Mouse (Mus musculus) naive thymus-derived CD4-positive, alpha-beta T cell, adult 2 months (primary cell): ENCODE measurements around the gene Pfdn6.
"Not testable (repeated sequence)": the region's sequence is repeated elsewhere in the genome, so short reads cannot be mapped to it uniquely, and the experiment has no call there.

ENCODE experiments used
- DNase-seq: peaks from one replicate; pipeline ENCODE4 v3.0.0-alpha.2; 2011; ENCODE audit warnings: low read depth

Pfdn6 gene

DNA sequence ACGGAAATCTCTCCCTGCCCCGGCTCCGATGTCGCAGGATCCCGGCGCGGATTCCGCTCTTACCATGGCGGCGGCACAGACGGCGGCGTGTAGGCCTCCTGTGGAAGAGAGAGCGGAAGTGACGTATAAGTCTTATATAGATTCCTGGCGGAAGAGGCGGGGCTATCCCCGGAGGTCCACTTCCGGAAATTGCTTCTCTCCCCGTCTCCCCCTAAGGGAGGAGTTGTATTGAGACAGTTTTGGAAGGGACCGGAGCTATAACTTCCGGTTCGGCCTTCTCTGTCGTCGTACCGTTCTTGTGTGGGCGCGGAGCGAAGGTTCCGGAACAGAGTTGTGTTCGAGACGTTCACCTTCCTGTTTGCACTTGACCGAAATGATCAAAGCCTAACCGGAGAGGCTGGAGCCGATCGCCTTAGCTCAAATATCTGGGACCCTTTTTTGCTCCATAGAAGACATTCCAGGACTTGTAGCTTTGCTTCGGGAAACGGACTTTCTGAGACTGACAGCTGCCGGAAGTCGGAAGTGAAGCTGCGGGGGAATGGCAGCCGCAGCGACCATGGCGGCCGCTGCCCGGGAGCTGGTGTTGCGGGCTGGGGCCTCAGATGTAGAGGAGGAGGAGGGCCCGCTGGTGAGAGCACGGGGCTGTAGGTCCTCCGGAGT lies 15.5 kb upstream of the Pfdn6 start, which contains the start of the genes Vps52 and Rps18:
Vps52 (plus strand) TSS at position 258 of the 660 bp plus-strand sequence.
Rps18 (minus strand) TSS at position 447 of the 660 bp plus-strand sequence.
- peak; percentile 99 for DNase-seq

DNA sequence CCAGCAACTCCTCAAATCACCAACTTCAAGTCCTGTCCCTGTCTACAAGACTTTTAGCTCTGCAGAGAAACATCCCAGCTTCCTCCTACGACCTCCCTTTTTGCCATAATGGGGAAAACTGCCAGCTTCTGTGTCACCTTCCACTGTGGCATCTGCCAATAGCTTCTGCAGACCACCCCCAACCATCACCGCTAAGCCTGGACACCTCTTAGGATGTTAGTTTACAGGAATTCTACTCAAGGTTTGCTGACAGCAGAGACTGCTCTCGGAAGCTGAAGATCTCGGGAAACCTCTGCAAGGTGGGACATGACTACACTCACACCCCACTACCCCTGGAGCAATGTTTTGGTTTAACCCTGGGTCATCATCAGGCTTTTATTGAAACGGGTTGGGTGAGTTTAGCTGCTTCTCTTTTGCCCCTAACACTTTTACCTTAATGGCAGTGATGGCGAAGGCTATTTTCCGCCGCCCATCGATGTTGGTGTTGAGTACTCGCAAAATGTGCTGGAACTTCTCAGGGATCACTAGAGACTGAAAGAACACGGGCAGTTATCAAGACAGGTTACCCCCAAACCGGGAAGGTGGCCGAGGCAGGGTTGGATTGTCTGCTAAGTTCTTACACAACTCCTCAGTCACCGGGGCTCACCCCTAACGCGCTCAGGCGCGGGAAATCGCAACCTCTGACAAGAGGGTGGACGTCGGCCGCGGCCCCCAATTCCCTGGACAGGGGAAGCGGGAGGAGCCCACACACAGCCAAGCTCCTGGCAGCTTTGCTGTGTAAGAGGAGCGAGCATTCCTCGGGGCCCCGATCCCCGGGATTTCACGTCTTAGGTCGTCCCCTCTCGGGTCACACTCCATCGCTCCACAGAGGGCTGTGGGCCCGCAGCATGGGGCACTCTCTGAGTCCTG lies 14.8 kb upstream of the Pfdn6 start:
- no peak for DNase-seq

DNA sequence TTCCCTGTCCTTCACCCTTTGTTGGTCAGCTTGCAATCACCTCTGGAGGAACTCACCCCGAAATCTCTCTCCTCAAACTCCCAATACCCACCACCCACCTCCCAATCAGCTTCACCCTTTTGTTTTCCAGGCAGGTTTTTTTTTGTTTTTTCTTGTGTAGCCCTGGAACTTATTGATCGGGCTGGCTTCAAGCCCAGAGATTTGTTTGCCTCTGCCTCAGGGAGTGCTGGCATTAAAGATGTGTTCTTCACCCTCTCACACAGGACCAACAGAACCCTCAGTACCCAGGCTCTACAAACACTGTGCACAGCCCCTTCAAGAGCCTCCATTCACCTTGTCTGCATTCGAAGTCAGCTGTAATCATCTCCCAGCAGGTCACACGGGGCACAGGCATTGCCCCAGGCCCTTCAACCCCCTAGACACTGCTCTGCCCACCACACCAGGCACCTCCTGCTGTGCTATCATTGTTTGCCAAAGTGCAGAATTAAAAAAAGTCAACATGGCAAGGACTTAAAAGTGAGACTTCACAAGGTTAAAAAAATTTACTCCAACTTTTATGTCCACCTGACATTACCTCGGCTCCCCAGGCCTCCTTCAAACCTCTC lies 13.9 kb upstream of the Pfdn6 start:
- no peak for DNase-seq

DNA sequence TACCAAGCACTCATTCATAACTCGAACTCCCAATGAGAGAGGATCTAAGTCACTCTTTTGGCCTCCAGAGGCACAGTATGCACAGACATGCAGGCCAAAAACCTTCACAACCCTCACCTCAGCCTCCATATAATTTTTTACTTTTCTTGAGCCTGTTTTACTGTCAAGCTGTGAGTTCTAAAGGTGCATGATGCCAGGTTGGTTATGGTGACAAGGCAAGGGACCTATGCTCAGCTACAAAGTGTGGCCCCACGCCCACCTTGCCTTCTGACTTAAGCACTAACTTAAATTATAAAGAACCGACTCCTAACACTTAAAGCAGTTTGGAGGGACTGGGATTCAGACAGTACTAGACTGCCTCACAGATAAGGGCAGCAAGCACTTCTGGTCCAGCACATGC lies 13.2 kb upstream of the Pfdn6 start:
- no peak for DNase-seq

DNA sequence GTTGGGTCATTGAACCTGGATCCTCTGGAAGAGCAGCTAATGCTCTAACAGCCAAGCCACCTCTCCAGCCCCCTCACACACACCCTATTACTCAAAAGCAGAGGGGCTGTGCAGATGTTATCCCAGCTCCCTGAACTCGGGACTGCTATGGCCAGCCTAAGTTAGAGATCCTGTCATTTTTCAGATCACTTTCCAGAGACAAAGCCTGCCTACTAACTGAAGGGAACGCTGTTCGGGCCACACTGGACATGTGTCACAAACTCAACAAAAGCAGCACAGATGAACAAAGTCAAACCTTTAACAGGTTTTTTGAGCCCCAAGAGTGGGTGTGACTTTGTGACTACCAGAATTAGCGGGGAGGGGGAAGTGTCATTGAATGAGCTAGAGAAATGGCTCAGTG lies 12.7 kb upstream of the Pfdn6 start:
- no peak for DNase-seq

DNA sequence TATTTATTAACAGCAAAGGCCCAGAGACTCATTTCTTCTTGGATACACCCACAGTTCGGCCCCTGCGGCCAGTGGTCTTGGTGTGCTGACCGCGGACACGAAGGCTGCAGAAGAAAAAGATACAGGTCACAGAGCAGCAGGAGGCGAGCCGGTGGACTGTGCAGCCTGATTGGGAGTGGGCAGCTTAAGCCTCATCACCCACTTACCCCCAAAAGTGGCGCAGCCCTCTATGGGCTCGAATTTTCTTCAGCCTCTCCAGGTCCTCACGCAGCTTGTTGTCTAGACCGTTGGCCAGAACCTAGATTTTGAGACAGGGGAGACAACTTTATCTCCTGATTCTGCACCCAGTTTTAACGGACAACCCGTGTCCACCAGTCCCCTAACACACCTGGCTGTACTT lies 11.9 kb upstream of the Pfdn6 start:
- DNase-seq: not testable (repeated sequence)

DNA sequence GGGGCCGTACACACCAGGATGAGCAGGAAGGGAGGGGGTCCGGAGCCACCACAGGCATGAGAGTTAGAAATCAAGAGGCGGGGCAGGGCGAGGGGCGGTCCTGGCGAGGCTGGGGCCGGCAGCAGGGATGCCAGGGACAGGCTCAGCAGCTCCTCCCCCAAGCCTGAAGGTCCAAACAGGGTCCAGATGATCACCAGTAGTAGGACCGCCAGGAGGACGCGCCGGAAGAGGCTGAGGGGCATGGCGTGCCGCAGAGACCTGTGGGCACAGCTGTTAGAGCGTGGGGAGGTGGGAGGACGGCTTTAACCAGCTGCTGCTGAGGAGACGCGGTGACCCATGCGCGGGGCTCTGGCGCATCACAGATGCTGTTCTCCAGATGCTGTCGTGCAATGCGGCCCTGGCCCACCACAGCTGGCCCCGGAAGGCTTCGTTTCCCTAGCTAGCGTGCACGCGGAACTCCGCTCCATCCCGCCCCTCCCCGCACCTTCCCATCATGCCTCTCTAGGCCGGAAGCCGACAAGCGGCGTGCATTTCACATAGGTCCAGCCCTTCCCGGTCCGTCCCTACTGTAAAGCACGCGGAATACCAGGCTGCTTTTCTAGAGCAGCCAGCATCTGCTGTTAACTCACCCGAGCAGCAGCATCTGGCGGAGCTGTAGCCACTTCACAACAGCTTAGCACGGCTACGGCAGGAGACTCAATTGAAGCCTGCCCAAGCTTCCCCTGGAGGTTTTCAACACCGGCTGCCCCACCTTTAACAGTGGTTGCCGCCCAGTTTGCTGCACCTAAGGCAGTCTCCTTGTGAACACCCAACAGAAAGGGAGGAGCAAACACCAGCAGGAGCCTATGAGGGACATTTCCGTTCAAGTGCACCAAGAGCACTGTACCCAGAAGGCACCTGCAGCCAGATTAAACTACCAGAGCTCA lies 11.1 kb upstream of the Pfdn6 start, which contains the start of gene B3galt4:
B3galt4 (minus strand) TSS at position 468 of the 926 bp plus-strand sequence.
- peak; percentile 88 for DNase-seq

DNA sequence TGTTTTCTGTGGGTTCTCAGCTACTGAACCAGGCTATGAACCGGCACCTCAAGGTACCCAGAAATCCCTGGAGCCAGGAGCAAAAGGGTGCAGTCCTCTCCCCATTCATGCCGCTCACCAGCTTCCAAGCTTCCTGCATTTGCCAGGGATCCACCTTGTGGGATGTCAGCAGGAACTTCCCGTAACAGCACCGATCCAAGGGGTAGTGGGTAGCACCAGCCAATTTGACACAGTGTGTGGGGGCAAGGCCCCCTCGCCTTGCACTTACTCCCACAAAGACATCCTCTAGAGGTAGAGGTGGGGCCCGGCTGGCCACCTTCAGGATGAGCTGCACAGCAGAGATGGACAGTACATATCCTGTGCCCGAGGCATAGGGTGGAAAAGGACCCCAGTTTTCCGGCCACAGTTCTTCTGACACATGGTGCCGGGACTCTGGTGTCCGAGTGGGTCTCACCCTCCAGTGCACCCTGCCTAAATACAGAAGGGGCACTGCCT lies 10.0 kb upstream of the Pfdn6 start:
- DNase-seq: no peak

DNA sequence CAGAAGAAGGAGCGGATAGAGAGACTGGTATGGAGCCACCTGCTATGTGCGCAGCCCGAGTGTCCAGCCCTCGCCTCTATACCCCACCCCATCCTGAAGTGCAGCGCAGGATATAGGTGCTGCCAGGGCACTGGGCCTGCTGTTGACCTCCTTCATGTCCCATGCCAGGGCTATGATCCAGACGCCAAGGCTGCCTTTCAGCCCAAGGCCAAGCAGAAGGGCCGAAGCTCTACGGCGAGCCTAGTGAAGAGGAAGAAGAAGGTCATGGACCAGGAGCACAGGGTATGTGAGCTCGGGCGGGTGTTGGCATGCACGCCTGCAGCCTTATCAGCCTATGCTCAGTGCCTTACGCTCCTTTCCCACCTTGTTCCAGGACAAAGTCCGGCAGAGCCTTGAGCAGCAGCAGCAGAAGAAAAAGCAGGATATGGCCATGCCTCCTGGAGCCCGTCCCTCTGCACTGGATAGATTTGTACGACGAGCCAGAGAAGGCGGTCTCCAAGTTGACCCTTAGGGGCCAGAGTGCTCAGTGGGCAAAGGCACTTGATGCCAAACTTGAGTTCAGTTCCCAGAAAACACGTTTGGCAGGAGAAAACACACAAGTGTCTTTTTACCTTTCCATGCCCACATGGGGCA lies 8.9 kb upstream of the Pfdn6 start:
- DNase-seq: no peak

DNA sequence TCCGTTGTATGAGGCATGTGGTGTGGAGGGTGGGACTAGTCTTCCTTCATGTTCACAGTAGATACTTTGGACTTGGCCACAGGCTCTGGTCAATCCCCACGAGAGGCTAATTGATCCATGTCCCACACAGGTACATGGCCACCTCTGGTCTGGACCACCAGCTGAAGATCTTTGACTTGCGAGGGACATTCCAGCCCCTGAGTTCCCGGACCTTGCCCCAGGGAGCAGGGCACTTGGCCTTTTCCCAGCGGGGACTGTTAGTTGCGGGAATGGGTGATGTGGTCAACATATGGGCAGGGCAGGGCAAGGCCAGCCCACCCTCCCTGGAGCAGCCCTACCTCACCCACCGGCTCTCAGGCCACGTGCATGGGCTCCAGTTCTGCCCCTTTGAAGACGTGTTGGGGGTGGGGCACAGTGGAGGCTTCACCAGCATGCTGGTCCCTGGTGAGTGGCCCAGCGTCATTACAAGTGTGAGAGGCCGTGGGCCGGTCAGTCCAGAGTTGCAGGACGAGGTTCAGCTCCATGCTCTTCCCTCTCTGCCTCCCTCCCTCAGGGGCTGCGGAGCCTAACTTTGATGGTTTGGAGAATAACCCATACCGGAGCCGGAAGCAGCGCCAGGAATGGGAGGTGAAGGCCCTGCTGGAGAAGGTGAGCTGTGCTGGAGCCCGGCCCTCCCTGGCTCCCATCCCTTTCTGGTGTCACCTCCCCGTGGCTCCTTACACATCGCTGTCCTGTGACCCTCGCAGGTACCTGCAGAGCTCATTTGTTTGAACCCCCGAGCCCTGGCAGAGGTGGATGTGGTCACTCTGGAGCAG lies 8.2 kb upstream of the Pfdn6 start:
- DNase-seq: no peak

DNA sequence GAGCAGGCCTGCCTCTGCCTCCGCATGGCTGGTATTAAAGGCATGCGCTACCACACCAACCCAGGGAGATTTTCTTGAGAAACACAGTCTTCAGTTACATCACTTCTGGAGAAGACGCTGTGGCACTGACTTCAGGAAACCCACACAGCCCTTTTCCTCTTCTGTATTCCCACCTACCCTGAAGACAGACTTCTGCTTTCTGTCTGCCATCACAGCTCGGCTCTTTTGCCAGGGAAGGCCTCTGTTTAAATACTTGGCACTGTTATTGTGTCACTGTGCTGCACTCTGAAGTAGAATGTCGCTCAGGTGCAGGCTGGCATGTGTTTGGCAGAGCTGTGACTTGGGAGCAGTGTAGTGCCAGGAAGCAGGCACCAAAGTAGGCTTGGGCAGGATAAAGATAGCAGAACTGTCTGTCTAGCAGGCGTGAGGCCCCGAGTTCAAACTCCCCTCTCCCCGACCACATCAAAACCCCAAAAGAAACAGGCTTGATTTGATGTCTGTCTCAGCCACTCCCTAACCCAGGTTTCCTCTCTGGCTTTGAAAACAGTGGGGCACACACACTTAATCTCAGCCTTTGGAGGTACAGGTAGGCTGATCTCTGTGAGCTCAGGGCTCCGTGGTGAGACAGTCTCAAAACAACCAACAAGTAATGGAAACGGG lies 7.4 kb upstream of the Pfdn6 start:
- peak; percentile 86 for DNase-seq

DNA sequence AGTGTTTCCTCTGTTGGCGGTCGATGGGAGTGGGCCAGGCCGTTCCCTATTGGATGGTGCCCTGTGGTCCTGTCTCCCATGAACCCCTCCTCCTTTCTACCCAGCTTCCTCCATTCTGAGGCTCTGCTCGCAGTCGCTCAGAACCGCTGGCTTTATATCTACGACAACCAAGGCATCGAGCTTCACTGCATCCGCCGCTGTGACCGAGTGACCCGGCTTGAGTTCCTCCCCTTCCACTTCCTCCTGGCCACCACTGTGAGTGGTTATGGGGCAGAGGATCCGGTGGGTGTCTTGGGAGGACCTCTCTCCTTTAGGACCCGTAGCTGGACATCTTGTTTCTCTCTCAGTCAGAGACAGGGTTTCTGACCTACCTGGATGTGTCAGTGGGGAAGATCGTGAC lies 3.3 kb upstream of the Pfdn6 start:
- DNase-seq: no peak

DNA sequence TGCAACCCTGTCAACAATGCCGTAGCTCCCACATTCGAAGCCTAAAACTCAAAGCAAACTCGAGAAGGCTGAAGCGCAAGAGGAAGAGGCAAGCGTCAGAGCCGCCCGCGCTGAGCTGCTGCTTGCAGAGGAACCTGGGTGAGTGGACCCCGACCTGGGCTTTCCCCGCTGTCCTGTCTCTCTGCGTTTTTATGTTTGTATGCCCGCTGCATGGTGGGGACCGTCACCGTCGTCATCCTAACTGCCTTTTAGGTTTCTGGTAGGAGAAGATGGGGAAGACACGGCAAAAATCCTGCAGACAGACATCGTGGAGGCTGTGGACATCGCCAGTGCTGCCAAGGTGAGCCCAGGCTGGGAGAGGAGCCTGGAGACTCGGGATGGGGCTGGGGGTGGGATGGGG lies 1.2 kb upstream of the Pfdn6 start:
- no peak for DNase-seq

DNA sequence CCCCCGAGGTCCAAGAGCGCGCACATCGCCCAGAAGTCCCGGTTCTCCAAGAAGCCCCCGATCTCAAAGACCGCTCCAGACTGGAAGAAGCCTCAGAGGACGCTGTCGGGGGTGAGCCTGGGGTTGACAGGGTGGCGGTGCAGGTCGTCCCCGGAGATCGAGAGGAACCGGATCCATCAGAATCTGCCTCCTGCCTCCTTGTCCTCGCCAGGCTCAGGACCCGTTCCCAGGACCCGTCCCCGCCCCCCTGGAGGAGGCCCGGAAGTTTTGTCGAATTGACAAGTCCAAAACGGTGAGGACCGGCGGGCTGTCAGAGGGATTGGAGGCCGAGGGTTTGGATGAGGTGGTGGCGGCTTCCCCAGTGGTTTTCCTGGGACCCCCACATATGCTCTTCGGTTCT lies 838 bp upstream of the Pfdn6 start:
- no peak for DNase-seq

DNA sequence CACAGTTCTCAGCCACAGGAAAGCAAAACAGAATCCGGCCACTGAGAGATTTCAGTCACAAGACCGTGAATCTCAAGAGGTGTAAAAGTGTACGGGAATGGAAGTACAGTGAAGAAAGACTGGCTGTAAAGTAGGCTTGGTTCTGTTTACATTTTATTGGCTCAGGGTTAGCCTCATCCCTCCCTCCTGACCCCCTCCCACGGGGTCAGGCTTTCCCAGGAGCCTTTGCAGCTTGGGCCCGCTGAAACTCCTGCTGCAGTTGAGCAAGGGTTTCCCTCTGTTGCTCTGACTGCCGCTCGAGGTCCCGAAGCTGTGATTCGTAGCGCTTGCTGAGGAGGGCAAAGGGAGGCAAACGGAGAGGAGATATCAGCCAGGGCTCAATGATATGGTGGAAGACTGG lies 1.4 kb downstream of the Pfdn6 start:
- no peak for DNase-seq

DNA sequence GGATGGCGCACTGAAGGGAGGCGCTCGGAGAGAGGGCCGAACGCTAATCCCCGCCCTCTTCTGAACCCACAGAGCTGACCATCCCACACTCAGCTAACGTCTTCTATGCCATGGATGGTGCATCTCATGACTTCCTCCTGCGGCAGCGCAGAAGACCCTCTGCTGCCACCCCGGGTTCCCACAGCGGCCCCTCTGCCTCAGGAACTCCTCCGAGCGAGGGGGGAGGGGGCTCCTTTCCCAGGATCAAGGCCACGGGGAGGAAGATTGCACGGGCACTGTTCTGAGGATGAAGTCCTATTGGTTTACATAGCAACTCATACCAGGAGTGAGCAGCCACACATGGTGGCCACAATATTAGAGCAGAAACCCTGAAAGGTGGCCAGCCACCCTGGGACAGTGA lies 3.1 kb downstream of the Pfdn6 start:
- DNase-seq: no peak

DNA sequence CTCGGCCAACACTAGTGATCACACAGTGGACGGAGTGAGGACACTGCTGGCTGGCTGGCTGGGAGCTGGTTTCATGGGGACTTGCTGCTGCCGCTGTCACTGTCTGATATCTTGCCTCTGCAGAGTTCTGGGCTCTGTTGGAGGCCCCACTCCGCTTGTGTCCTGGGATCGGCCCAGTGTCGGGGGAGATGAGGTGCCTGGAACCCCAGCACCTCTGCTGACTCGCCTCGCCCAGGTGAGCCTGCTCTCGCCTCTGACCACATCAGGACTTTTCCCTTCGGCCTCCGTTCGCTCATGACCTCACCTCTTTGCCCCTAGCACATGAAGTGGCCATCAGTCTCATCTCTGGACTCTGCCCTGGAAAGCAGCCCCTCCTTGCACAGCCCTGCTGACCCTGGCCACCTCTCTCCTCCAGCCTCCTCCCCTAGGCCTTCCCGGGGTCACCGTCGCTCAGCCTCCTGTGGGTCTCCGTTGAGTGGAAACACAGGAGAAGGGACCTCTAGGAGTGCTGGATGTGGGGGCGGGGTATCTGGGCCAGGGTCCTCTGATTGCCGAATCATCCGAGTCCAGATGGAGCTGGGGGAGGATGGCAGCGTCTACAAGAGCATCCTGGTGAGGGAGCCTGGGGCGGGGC lies 4.6 kb downstream of the Pfdn6 start:
- no peak for DNase-seq

DNA sequence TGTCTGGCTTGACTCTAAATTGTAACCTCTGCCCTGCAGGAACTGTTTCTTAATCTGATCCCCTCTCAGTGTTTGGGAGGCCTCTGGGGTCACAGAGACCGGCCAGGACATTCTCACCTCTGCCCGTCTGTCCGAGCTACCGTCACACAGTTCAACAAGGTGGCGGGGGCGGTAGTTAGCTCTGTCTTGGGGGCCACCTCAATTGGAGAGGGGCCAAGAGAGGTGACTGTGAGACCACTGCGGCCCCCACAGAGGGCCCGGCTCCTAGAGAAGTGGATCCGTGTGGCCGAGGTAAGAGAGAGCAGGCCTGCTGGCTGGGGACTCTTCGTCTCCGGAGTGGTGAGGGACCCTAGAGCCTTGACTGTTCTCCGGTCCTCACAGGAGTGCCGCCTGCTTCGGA lies 7.2 kb downstream of the Pfdn6 start:
- no peak for DNase-seq

DNA sequence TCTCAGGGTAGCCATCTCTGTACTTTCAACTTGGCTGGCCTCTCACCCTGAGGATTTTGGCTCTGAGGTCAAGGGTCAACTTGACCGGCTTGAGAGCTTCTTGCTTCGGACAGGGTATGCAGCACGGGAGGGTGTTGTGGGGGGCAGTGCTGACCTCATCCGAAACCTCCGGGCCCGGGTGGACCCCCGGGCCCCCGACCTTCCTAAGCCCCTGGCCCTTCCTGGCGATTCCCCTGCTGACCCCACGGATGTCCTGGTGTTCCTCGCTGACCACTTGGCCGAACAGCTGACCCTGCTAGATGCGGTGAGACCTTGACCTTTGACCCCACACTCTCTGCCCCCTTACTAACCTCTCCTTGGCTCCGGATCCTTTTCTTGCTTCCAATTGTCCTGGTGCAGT lies 7.7 kb downstream of the Pfdn6 start:
- DNase-seq: no peak
